Mouse (Mus musculus) T-helper 2 cell (primary cell): ENCODE measurements at regions not wholly inside any gene's neighbourhood (a gene's known extent, or its start where the extent isn't known, plus 50 kb on each side); places are given as distances from the start of the nearest gene placed in this dataset.

ENCODE experiments used
- in situ Hi-C: fragments of 300-600 bp; cut with MboI, MseI; formaldehyde crosslinking; loops from one replicate; pipeline ENCODE4 v1.15.1; 2025; ENCODE audit warnings: high pct_unique_total_duplicates

DNA sequence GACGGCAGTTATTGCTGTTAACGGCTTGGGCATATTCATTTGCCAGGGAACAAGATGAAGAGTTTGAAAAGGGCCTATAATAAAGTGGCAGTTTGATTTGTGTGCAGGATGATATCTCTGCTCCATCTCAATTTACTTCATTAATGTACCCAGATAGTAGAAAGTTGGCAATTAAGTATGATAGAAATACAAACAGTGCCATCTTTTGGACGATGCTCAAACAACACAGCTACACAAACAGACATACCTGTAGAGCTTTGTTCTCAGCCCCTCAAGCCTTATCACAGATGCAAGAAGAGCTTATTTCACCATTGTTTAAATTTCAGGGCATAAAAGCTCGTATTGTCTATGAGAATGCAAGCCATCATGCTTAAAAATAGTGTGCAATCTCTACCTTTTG is 82.2 kb downstream of the Tnfsf11 start:
- in situ Hi-C loops = no loop called here

DNA sequence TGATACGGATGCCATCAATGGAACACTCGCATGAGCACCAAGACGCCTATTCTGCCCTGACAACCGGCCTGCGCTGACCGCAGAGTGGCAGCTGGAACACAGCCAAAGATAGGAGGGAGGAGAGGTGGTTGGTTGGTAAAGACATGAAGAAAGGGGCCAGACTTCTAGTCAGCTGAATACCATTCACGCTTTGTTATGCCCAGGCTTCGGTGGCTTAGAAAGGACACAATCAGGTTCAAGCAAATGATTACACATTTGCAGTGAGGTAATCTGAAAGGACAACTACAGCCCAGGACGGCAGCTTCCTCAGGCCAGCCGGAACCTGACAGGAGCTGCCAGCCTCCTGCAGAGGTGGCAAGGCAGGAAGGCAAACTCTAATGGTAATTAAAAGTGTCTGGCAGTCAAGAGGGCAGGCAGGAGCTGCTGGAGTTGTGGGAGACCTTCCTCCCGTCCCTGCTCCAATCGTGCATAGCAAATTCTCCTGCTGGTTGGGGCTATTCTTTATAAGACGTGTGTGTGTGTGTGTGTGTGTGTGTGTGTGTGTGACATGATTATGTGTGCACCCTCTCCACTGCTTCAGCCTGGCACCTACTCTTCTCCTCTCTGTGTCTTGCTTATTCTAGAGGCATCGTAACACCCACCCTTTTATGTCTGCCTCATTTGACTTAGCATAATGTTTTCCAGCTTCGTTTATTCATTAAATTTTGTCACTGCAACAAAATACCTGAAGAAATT is 91.4 kb downstream of the Tnfsf11 start:
- in situ Hi-C loops = no loop called here

DNA sequence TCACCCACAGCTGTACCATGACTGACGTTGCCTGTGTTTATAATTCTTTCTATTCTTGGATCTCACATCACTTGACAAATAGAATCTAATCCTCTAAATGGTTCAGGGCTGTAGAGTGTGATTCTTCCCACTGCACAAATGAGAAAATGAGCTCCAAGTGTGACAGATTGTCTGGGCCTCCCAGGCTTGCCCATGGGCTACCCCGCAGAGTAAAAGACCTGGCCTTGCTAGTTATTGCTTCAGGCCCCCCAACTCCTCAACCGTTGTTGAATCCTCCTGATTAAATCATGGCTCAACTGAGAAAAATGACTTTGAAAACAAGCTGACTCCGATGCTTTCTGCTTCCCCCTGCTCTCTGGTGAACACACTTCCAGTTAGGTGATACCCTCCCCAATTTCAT is 92.4 kb downstream of the Tnfsf11 start:
- in situ Hi-C loops = no loop called here

DNA sequence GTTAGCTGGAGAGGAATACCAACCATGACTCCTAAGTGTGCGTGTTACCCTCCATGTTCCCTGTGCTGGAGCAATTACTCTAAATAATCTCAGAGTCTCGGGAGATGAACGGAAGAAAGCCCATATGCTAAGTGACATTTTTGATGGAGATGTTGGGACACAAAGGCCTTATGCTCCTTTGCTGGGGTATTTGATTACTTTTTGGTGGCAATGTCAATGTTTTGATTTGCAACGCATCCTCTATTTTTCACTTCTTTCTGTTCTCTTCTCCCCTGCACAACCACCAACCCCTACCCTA is 103.3 kb downstream of the Tnfsf11 start:
- in situ Hi-C loops = loop anchor here (10.0 kb wide), 1 partner anchor 70 kb away; no protein-coding TSS in a partner anchor

DNA sequence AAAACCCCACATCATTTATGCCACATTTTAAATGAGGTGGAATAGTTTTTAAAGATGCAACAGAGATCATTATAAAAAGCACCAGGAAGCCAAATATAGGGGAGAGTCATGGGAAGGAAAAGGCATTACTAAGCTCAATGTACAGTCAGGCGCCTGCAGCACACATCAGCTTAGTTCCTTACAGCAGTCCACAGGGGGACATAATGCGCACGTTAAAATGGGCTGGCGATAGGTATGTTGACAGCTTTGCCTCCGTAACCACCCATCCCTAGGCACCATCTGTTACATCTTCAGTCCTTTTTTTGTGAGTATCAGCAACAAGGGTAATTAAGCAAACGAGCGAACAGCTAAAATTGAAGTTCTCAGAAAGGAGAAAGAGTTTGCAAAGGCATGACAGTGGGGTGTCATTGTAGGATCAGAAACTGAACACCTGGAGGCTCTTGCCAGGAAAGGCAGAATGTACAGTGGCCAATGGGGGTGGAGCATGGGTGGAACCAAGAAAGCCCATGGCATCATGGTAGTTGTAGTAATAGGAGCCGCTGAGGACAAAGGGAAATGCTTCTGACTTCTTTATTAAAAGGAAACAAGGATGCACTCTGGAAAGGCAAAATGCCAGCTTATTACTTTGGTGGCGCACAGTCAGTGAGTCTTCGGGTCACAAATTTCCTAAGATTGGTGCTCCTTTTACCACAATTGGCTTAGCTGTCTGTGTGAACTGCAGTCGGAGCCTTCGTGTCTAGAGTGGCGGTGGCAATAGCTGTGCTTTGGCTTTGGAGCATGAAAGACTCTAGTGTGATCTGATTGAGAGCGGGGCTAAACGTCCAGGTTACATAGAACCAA is 103.9 kb downstream of the Tnfsf11 start:
- in situ Hi-C loops = loop anchor here (10.0 kb wide), 1 partner anchor 71 kb away; no protein-coding TSS in a partner anchor

DNA sequence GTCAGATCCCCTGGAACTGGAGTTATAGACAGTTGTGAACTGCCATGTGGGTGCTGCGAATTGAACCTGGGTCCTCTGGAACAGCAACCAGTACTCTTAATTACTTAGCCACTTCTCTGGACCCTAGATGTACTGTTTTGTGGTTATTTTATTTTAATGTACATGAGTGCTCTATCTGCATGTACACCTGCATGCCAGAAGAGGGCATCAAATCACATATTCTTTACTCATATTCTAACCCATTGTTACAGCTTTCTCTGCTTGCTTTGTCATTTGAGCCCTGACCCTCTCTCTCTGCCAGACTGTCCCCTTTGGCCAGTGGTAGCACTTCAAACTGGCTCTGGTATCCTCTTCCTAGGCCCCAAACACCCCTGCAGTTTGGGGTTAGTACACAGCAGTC is 105.1 kb downstream of the Tnfsf11 start:
- in situ Hi-C loops = loop anchor here (10.0 kb wide), 1 partner anchor 72 kb away; no protein-coding TSS in a partner anchor

DNA sequence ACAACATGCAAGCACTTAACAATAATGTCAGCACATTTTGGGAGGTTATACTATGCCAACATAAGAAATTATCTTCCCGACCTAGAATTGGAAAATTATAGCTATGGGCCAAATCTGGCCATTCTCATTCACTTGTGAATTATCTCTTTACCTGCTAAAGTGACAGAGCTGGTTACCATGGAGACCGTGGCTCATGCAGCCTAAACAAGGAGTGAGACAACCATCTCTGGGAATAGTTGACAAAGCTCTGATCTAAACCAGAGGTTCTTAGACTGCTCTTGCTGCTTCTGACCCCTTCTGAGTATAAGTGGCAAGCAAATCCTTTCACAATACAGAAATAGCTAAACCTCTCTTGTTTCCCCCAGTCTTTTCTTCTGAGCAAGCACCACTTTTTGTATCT is 108.7 kb upstream of the Fam216b start:
- in situ Hi-C loops = no loop called here

DNA sequence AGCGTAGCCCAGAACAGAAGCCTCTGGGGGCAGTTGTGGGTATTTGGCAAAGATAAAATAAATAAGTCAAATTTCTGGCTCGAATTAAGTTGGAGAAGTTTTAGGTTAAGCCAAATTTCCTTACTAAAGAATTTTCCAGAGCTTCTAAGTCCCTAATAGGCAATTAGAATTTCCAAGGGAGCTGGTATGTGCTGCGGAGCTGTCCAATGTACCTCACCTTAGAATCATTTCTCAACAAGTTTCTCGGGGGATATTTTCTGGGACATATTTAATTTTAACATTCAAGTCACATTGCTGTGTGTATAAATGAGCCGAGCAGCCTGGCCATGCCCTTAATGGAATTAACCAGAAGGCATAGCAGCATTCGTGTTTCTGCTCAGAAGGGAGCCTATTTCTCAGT is 90.8 kb upstream of the Fam216b start:
- in situ Hi-C loops = no loop called here

DNA sequence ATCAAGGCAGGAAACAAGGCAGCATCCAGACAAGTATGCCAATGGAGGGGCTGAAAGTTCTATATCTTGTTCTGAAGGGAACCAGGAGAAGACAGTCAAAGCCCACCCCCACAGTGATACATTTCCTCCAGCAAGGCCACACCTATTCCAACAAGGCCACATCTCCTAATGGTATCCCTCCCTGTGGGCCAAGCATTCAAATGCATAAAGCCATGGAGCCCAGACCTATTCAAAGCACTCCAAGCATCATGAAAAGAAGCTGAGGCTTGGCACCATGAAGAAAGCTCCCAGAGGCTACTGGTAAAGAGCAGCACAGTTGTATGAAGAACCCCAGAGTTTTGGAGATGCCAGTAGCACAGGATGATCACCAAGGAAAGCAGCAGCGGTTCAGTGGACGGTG is 84.6 kb upstream of the Fam216b start:
- in situ Hi-C loops = no loop called here

DNA sequence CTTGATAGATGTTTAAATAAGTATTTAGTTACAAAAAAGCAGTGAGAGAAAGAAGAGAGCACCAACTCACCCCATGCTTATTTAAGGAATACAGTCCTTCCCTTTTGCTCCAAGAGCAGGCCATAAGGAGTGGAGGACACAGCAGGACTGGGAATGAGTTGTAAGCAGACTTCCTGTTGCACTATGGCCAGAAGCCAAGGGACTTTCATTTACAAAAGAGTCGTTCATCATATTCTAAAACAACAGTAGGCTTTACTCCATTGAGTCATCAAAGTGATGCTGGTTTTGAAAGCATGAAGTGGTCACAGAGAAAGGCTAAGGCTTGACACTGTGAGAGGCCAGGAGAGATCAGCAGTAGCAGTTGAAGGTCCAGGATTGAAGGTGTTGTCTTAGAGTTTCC is 84.1 kb upstream of the Fam216b start:
- in situ Hi-C loops = no loop called here

DNA sequence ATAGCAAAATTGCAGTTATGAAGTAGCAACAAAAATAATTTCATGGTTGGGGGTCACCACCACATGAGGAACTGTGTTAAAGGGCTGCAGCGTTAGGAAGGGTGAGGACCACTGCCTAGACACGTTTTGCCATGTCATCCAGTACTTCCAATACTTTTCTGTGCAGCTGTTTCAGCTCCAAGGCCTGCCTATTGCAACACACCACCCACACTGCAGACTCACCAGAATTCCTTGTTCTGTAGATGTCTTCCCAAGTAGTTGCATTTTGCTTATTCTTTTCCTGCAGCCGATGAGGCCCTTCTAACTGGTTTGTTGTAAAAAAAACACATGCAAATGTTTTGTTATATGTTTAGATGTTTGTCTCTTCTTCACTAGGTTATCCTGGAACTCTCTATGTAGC is 72.0 kb upstream of the Fam216b start:
- in situ Hi-C loops = no loop called here

DNA sequence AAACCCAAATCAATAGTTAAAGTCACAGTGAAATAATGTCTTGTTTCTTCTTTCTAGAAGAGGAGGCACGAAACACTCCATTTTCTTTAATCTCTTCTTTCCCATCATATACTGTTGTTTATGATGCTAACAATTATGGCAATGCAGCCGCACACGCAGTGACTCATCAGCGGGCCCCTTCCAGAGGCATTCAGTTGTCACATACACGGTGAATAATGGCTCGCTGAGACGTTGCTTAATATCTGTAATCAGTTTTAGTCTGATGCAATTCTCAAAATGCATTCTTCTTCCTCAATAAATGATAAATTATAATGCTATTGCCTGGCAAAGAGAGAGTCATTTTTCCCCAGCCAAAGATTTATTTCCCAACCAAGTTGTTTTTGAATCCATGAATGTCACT is 70.8 kb upstream of the Fam216b start:
- in situ Hi-C loops = no loop called here

DNA sequence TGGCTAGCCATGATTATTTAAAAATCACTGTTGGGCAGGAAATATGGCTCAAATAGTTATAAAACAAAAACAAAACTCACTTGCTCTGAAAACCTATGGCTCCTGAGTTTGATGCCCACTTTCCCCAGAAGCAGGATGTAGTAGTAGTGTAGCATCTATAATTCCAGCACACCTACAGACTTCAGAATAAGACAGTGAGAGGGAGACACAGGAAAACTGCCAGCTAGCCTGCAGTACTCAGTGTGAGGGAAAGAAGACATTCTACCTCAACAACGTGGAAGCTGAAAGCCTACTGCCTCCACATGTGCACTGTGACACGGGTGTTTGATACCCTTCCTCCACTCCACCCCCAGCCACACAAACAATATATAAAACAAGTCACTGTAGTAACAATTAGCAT is 68.9 kb upstream of the Fam216b start:
- in situ Hi-C loops = no loop called here

DNA sequence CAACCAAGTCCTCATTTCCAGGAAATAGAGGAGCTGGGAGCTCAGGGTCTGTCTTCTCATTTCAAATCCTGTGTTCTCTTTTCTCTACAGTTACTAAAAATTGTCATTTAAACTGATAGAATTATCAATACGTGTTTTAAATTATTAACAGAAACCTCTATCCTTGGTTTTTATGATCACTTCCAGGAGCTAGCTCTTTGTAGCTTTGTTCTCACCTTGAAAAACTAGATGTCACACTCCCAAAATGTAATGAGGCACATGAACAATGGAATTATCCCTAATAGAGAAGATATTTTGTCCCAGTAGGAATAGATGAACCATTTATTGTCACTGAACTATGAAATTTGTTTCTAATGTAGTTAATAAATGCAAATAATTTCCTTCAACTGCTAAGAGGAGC is 60.0 kb upstream of the Fam216b start:
- in situ Hi-C loops = loop anchor here (10.0 kb wide), 1 partner anchor 886 kb away; no protein-coding TSS in a partner anchor

DNA sequence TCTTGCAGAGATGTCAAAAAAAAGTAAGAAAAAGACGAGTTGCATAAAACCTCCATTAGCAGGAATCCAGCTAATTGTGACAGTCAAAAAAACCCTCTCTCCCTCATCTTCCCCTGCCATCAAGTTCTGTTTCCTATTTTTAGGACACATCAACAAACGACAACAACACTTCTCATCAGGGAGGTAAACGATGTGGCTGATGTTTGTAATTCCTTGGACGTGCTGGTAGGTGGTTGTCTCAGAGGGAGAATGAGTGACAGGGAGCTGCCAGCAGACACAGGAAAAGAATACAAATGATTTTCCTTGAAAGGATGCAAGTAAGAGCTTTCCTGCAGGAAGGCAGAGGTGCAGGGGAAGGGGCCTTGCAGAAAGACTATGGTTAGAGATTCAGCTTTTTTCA is 54.9 kb upstream of the Fam216b start:
- in situ Hi-C loops = loop anchor here (10.0 kb wide), 1 partner anchor 891 kb away; no protein-coding TSS in a partner anchor
